Mouse (Mus musculus): ENCODE results near the gene Yeats4. TPM values are rescaled to one million over a fixed set of nuclear protein-coding genes. Genes with fewer than 3 reads are reported as not detected.

Gene Yeats4
- total RNA-seq (2023; ENCODE audit: inconsistent age) = 115 to 130 TPM (median 118 TPM) in 4 replicates

GRCm38 (mm10) chr10:117224102-117224990 is at the start of gene Yeats4:
Yeats4 (minus strand) TSS chr10:117224507.

GRCm38 (mm10) chr10:117238603-117239002 is 14.3 kb upstream of the Yeats4 start, which contains the start of gene 9530003J23Rik:
9530003J23Rik (minus strand) TSS chr10:117238703.

Other genes starting within 250 kb of the Yeats4 start
- not detected in 4 replicates for gene Best3, start 238.2 kb downstream of the Yeats4 start, total RNA-seq (2023; ENCODE audit: inconsistent age)
- not detected in 4 replicates for gene Lrrc10, start 179.2 kb downstream of the Yeats4 start, total RNA-seq (2023; ENCODE audit: inconsistent age)
- 264 to 279 TPM (median 272 TPM) in 4 replicates for gene Cct2, start 160.7 kb downstream of the Yeats4 start, total RNA-seq (2023; ENCODE audit: inconsistent age)
- 22.9 to 28.8 TPM (median 27.1 TPM) in 4 replicates for gene Frs2, start 76.0 kb downstream of the Yeats4 start, total RNA-seq (2023; ENCODE audit: inconsistent age)
- not detected in 4 replicates for gene 9530003J23Rik, start 14.2 kb upstream of the Yeats4 start, total RNA-seq (2023; ENCODE audit: inconsistent age)
- gene Lyz2, start 57.8 kb upstream of the Yeats4 start, total RNA-seq (2023; ENCODE audit: inconsistent age) = 6.7 to 9.9 TPM (median 8.3 TPM) in 4 replicates
- 0.58 to 0.96 TPM (median 0.58 TPM) in 3 of 4 replicates, not detected in the other for gene Lyz1, start 68.4 kb upstream of the Yeats4 start, total RNA-seq (2023; ENCODE audit: inconsistent age)
- gene Cpsf6, start 155.5 kb upstream of the Yeats4 start, total RNA-seq (2023; ENCODE audit: inconsistent age) = 113 to 136 TPM (median 134 TPM) in 4 replicates